Mouse (Mus musculus): ENCODE data around the gene Gm12184.

- TF ChIP-seq HCFC1 (IDR thresholded peaks at IDR 0.05; ENCODE audit: borderline replicate concordance, insufficient read depth, low read length) (no peak), MAFK (IDR thresholded peaks at IDR 0.05; ENCODE audit: insufficient read depth, low read depth, low read length) (no peak)
Observed at GRCm38 (mm10) chr11:48831273-48831672, 4.8 kb upstream of the Gm12184 start.

Measured in ES-E14 (cell line).